Mouse (Mus musculus) bone marrow macrophage, adult 2 months (primary cell): ENCODE data around the gene Nmnat3. TPM values are rescaled to one million over a fixed set of nuclear protein-coding genes. Genes with fewer than 3 reads are reported as not detected.
"Not testable (repeated sequence)": the region's sequence is repeated elsewhere in the genome, so short reads cannot be mapped to it uniquely, and the experiment has no call there.

ENCODE experiments used
- H3K27ac ChIP-seq: 2 replicates; pipeline ENCODE4 v1.5.1; 2012; ENCODE audit warnings: low read depth, low read length; ENCODE audit not compliant: insufficient read depth
- H3K4me1 ChIP-seq: 2 replicates; pipeline ENCODE4 v1.6.1; 2012; ENCODE audit warnings: low read length; ENCODE audit not compliant: control insufficient read depth, insufficient read depth
- H3K4me3 ChIP-seq: 2 replicates; pipeline ENCODE4 v1.5.1; 2012; ENCODE audit warnings: mild to moderate bottlenecking, low read length, moderate library complexity; ENCODE audit not compliant: insufficient read depth
- CTCF ChIP-seq: IDR thresholded peaks from 2 replicates; pipeline ENCODE4 v1.5.1; 2012; ENCODE audit warnings: low read depth, mild to moderate bottlenecking, low read length, moderate library complexity
- POLR2A ChIP-seq: IDR thresholded peaks from 2 replicates; pipeline ENCODE4 v1.6.1; 2012; ENCODE audit warnings: mild to moderate bottlenecking, low read depth, low read length, borderline replicate concordance
- polyA plus RNA-seq: library from polyadenylated mRNA; stranded (reverse); fragments of >200 nt; gene quantifications from 2 replicates; pipeline ENCODE4 v1.2.4, GENCODE M21; 2012; ENCODE audit not compliant: missing spikeins, insufficient read depth, insufficient read length

Gene Nmnat3
- polyA plus RNA-seq: 11.0 and 11.9 TPM in 2 replicates

- H3K4me1 ChIP-seq, H3K4me3 ChIP-seq, H3K27ac ChIP-seq: not testable (repeated sequence)
Observed at GRCm38 (mm10) chr9:98287135-98287534, at the start of gene Nmnat3. TSS of gene Nmnat3 (plus strand) at chr9:98287435.

- Histone ChIP-seq H3K27ac (no peak overlapping the region), H3K4me3 (no peak overlapping the region), H3K4me1 (no peaks in the 10 kb centered on the region)
- no peak for TF ChIP-seq POLR2A
- TF ChIP-seq CTCF: no peak
Observed at GRCm38 (mm10) chr9:98243481-98243880, 43.8 kb upstream of the Nmnat3 start.

GRCm38 (mm10) chr9:98244223-98244622, 43.0 kb upstream of the Nmnat3 start:
- Histone ChIP-seq H3K27ac (no peak overlapping the region), H3K4me1 (no peaks in the 10 kb centered on the region), H3K4me3 (no peak overlapping the region)
- TF ChIP-seq CTCF: no peak
- TF ChIP-seq POLR2A: no peak

- Histone ChIP-seq H3K4me1 (no peaks in the 10 kb centered on the region), H3K4me3 (no peak overlapping the region), H3K27ac (no peak overlapping the region)
- TF ChIP-seq CTCF: no peak
- TF ChIP-seq POLR2A: no peak
Observed at GRCm38 (mm10) chr9:98245226-98245625, 42.0 kb upstream of the Nmnat3 start.

- H3K4me3 ChIP-seq: no peak overlapping the region
- H3K4me1 ChIP-seq: no peaks in the 10 kb centered on the region
- H3K27ac ChIP-seq: no peak overlapping the region
- TF ChIP-seq CTCF: no peak
- TF ChIP-seq POLR2A: no peak
Observed at GRCm38 (mm10) chr9:98246351-98246750, 40.9 kb upstream of the Nmnat3 start.

GRCm38 (mm10) chr9:98260210-98260609, 27.0 kb upstream of the Nmnat3 start:
- TF ChIP-seq POLR2A: no peak
- no peak for TF ChIP-seq CTCF
- H3K27ac ChIP-seq: no peak overlapping the region
- no peak overlapping the region for H3K4me3 ChIP-seq
- no peaks in the 10 kb centered on the region for H3K4me1 ChIP-seq

GRCm38 (mm10) chr9:98261461-98262011, 25.7 kb upstream of the Nmnat3 start:
- no peak overlapping the region for H3K27ac ChIP-seq
- no peaks in the 10 kb centered on the region for H3K4me1 ChIP-seq
- no peak overlapping the region for H3K4me3 ChIP-seq
- TF ChIP-seq POLR2A: no peak
- TF ChIP-seq CTCF: no peak

- Histone ChIP-seq H3K4me1 (no peaks in the 10 kb centered on the region), H3K4me3 (no peak overlapping the region), H3K27ac (no peak overlapping the region)
- no peak for TF ChIP-seq POLR2A
Observed at GRCm38 (mm10) chr9:98264916-98265315, 22.3 kb upstream of the Nmnat3 start.

GRCm38 (mm10) chr9:98272734-98273133, 14.5 kb upstream of the Nmnat3 start:
- H3K27ac ChIP-seq: no peak overlapping the region
- TF ChIP-seq CTCF (no peak), POLR2A (no peak)
- no peak overlapping the region for H3K4me3 ChIP-seq
- no peaks in the 10 kb centered on the region for H3K4me1 ChIP-seq

GRCm38 (mm10) chr9:98275080-98275479, 12.2 kb upstream of the Nmnat3 start:
- Histone ChIP-seq H3K27ac (no peak overlapping the region), H3K4me1 (no peaks in the 10 kb centered on the region), H3K4me3 (no peak overlapping the region)
- TF ChIP-seq CTCF (no peak), POLR2A (no peak)

GRCm38 (mm10) chr9:98280162-98280561, 7.1 kb upstream of the Nmnat3 start:
- TF ChIP-seq POLR2A (no peak), CTCF (no peak)
- no peak overlapping the region for H3K4me3 ChIP-seq
- no peak overlapping the region for H3K27ac ChIP-seq
- no peaks in the 10 kb centered on the region for H3K4me1 ChIP-seq
